Mouse (Mus musculus) granulocyte monocyte progenitor cell, adult 5-6 weeks (primary cell): ENCODE measurements around the gene Hscb. TPM values are rescaled to one million over a fixed set of nuclear protein-coding genes. Genes with fewer than 3 reads are reported as not detected.
A peak's percentile ranks its signal among the peaks of the same experiment; 100 is the strongest.

ENCODE experiments used
- ATAC-seq: replicated peaks from 2 replicates; pipeline ENCODE4 v1.8.0; 2016; ENCODE audit warnings: mild to moderate bottlenecking, moderate TSS enrichment, inconsistent platforms; ENCODE audit not compliant: poor library complexity, severe bottlenecking
- total RNA-seq, 2 experiments: library from RNA; stranded (forward) in 1 of 2; stranded (reverse) in 1 of 2; fragments of 200-712, 200-1000 nt in 1 of 2; fragments of >200 nt in 1 of 2; fragmentation: Nextera tagmentation in 1 of 2; gene quantifications; 2 replicates each; pipeline ENCODE4 v1.2.3; 2014 to 2017

The Hscb gene
- total RNA-seq, 2 experiments from 2014 or later, result 68.2 to 77.4 TPM

DNA sequence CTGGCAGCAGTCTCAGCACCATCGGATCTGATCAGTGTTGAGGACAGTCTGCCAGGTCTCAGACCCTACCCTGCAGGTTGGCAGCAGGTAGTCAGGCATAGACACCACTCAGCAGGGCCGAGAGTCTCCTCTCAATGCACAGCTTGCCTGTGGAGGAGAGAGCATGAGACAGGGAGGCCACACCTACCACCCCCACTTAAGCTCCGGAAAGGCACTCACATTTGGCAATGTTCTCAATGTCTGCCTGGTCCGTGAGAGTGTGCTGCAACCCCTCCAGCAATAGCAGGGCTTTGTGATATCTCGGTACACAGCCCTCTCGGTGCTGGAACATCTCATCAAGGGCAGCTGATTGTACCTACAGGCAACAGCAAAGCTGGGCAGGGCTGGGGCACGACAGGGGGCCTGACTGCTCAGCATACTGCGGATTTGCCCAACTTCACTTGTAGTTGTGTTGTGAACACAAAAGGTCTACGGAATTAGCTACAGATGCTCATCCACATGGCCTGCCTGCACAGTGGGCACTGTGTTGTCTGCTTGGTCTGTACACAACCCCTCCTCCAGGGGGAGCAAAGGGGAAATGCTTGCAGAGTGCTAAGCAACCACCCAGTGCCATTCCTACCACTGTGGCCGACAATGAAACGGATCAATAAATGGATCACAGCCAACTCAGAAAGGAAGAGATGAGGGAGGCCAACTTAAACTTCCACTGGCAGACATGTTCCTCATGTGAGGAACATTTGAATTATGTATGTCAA lies 53.3 kb downstream of the Hscb start:
- ATAC-seq, result peak; percentile 40; the same call in 1 of the 2 replicates

DNA sequence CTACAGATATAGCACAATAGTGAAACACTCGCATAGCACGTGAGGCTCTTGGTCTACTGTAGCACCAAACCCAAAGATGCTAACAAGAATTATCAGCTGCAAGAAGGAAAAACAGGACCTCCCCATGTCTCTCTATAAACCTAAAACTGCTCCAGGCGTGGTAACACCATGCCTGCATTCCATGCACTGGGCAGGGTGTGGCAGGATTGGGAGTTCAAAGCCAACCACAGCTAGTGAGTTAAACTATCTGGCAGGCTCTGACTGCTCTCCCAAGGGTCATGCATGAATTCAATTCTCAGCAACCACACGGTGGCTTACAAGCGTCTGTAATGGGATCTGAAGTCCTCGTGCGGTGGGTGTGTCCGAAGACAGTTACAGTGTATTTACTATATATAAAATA lies 56.4 kb downstream of the Hscb start:
- no peak for ATAC-seq

- no peak for ATAC-seq
Observed at GRCm38 (mm10) chr5:110781529-110782238, 57.9 kb downstream of the Hscb start.

DNA sequence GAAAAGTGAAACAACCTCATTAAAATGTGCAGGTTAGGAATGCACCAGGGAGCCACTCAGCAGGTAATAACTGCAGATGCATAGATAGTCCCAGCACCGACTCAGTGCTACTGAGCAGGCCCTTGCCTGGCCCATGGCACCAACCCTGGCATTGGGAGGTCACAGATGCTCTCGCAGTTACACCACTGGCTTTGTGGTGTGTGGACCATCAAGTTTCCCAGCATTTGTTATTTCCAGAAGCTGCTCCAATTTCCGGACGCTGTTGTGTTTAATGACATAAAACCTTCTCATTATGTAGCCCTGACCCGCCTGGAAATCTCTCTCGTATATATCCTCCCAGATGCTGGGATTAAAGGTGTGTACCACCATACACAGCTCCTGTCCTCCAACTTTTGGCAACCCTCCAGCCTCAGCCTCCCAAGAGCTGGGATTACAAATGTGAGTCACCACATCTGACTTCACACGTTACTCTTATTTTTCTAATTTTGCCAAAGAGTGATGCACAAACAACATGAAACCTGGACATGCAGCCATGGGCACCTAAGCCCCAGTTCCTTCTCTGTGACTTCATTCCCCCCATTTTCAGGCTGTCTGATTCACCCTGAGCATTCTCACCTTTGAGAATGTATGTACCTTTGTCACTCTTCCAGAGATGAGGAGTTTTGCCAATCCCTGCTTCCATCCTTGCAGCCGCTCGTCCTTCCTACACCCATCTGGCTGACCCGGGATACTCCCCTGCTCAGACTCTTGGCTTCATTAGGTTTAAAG lies 58.6 kb downstream of the Hscb start:
- no peak for ATAC-seq

DNA sequence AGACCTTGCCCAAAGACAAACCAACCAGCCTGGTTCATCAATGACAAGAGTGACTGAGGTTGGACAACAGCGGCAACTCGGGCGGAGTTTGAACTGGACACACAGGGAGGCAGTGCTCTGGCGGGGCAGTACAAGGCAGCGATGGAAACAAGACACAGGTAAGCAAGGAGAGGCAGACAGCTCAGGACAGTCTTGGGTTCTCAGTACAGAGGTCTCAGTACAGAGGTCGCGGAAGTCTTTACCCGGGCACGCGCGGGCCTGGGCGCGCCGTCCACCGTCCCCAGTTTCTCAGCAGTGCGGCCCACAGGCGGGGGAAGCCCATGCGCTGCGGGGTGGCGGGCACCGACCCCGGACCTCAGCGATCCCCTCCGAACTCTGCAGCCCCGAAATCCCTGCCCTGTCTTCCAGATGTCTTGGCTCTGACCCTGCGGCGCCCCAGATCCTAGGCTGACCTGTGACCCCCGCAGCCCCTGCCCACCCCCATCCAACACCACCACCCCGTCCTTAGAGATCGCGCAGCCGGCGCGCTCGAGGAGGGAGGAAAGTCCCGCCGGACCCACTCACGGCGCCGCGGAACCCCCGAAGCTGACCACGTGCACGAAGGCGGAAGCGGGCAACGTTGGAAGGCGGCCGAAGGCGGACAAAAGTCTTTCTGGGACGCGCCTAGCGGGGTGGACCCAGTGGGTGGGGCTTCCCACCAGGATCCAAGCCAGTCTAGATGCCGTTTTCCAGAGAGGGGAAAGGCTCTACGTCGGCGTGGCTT lies 59.4 kb downstream of the Hscb start, which contains the start of gene Pus1:
Gene Pus1 (minus strand): TSS at position 662 of the 763 bp plus-strand sequence.
- ATAC-seq, result peak; percentile 95

DNA sequence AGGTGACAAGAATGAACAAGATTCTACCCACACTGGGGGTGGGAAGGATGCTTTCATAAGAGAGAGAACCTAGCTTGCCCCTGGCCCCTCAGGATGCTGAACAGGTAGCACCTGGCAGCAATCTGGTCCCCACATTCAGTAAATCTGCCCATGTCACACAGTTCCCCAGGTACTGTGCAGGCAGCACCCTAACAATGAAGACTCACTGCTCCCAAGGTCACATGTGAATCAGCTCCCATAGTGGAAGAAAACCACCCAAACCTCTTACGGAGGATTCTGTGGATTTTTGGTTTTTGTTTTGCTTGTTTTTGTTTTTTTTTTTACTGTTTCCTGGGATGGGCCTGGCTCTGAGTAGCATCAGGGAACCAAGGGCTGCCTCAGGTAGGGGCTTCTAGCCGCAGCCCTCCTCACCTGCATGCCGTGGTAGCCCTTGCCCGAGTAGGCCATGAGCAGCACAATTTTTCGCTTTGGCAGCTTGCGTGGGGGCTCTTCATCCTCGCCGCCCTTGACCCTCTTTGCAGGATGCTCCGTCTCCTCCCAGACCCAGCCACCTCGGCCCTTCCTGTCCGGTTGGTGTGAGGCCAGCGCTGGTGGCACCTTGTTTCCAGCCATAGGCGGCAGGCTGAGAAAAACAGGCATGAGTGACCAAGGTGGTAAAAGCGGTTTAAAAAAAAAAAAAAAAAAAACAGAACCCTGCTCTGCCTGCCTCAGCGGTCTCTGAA lies 60.1 kb downstream of the Hscb start:
- no peak; the same call in 1 of the 2 replicates for ATAC-seq

Other genes starting within 250 kb of the Hscb start
- gene Noc4l, start 186.4 kb downstream of the Hscb start, total RNA-seq (2014; fragmentation: Nextera tagmentation), result 43.4 and 59.0 TPM in 2 replicates
- gene Noc4l, start 186.4 kb downstream of the Hscb start, total RNA-seq (2017), result 32.9 and 78.6 TPM in 2 replicates
- 12.0 and 68.1 TPM in 2 replicates for gene Ddx51, start 186.3 kb downstream of the Hscb start, total RNA-seq (2014; fragmentation: Nextera tagmentation)
- 9.7 and 9.9 TPM in 2 replicates for gene Ddx51, start 186.3 kb downstream of the Hscb start, total RNA-seq (2017)
- 127 and 160 TPM in 2 replicates for gene Ep400, start 69.1 kb downstream of the Hscb start, total RNA-seq (2014; fragmentation: Nextera tagmentation)
- gene Ep400, start 69.1 kb downstream of the Hscb start, total RNA-seq (2017), result 35.5 and 68.1 TPM in 2 replicates
- 41.6 and 45.0 TPM in 2 replicates for gene Pus1, start 59.1 kb downstream of the Hscb start, total RNA-seq (2014; fragmentation: Nextera tagmentation)
- 77.9 and 80.0 TPM in 2 replicates for gene Pus1, start 59.1 kb downstream of the Hscb start, total RNA-seq (2017)
- gene Ulk1, start 29.7 kb downstream of the Hscb start, total RNA-seq (2014; fragmentation: Nextera tagmentation), result 17.2 and 27.2 TPM in 2 replicates
- gene Ulk1, start 29.7 kb downstream of the Hscb start, total RNA-seq (2017), result 1.4 and 2.6 TPM in 2 replicates
- gene Chek2, start 202 bp upstream of the Hscb start, total RNA-seq (2014; fragmentation: Nextera tagmentation), result 29.3 and 32.6 TPM in 2 replicates
- gene Chek2, start 202 bp upstream of the Hscb start, total RNA-seq (2017), result 22.6 and 39.0 TPM in 2 replicates
- 1.0 and 6.2 TPM in 2 replicates for gene Ttc28, start 40.0 kb upstream of the Hscb start, total RNA-seq (2014; fragmentation: Nextera tagmentation)
- gene Ttc28, start 40.0 kb upstream of the Hscb start, total RNA-seq (2017), result 0.41 and 0.90 TPM in 2 replicates